Mouse (Mus musculus) olfactory bulb, adult 2 months (tissue): ENCODE data around the gene Slc12a8. TPM values are rescaled to one million over a fixed set of nuclear protein-coding genes. Genes with fewer than 3 reads are reported as not detected.

Experiments used
- H3K27ac ChIP-seq: fragments of 200-500 bp; 2 replicates; pipeline ENCODE4 v1.5.1; 2012; ENCODE audit warnings: low read depth, low read length; ENCODE audit not compliant: insufficient read depth
- H3K4me1 ChIP-seq: fragments of 200-500 bp; 2 replicates; pipeline ENCODE4 v1.6.1; 2012; ENCODE audit warnings: low read length; ENCODE audit not compliant: control insufficient read depth, insufficient read depth
- H3K4me3 ChIP-seq: fragments of 200-500 bp; 2 replicates; pipeline ENCODE4 v1.5.1; 2012; ENCODE audit warnings: mild to moderate bottlenecking, low read depth, low read length, moderate library complexity; ENCODE audit not compliant: insufficient read depth
- CTCF ChIP-seq: fragments of 200-500 bp; IDR thresholded peaks from 2 replicates; pipeline ENCODE4 v1.5.1; 2012; ENCODE audit warnings: low read depth, mild to moderate bottlenecking, low read length, moderate library complexity; ENCODE audit not compliant: insufficient read depth
- POLR2A ChIP-seq: fragments of 200-500 bp; IDR thresholded peaks from 2 replicates; pipeline ENCODE4 v1.6.1; 2012; ENCODE audit warnings: mild to moderate bottlenecking, low read depth, low read length, moderate library complexity; ENCODE audit not compliant: insufficient read depth
- WGBS: fragments of 180-500 bp; shearing (Covaris S2); methylation state at CpG from one replicate; pipeline ENCODE4 v1.1.7; 2018; 5-methylcytosine and 5-hydroxymethylcytosine counted together
- polyA plus RNA-seq: library from polyadenylated mRNA; stranded (reverse); fragments of >200 nt; gene quantifications from 2 replicates; pipeline ENCODE4 v1.2.4, GENCODE M21; 2012; ENCODE audit warnings: low replicate concordance; ENCODE audit not compliant: missing spikeins, insufficient read depth, insufficient read length

Slc12a8 gene
- polyA plus RNA-seq, 1 experiment = not detected

GRCm38 (mm10) chr16:33585083-33585460, 67.9 kb downstream of the Slc12a8 start:
- no peak overlapping the region for H3K4me3 ChIP-seq
- H3K27ac ChIP-seq = no peak overlapping the region
- TF ChIP-seq CTCF = no peak
- no peak for TF ChIP-seq POLR2A
- WGBS = 44% methylated on average over 4 of the region's 4 CpGs
- H3K4me1 ChIP-seq = peaks cover 23% of the 10 kb centered on the region

- H3K4me1 ChIP-seq = peaks cover 23% of the 10 kb centered on the region
- no peak overlapping the region for H3K27ac ChIP-seq
- H3K4me3 ChIP-seq = no peak overlapping the region
- WGBS = 76% methylated on average over 16 of the region's 16 CpGs
- TF ChIP-seq POLR2A (no peak), CTCF (no peak)
These were observed 70.4 kb downstream of the Slc12a8 start for GRCm38 (mm10) chr16:33587283-33588127.

GRCm38 (mm10) chr16:33588845-33589244, 71.7 kb downstream of the Slc12a8 start:
- H3K4me3 ChIP-seq = no peak overlapping the region
- 97% methylated on average over 2 of the region's 2 CpGs for WGBS
- H3K27ac ChIP-seq = no peak overlapping the region
- TF ChIP-seq CTCF (no peak), POLR2A (no peak)
- peaks cover 21% of the 10 kb centered on the region for H3K4me1 ChIP-seq

GRCm38 (mm10) chr16:33590438-33590837, 73.3 kb downstream of the Slc12a8 start:
- WGBS = 94% methylated on average over 3 of the region's 3 CpGs
- H3K4me1 ChIP-seq = peaks cover 11% of the 10 kb centered on the region
- H3K27ac ChIP-seq = no peak overlapping the region
- TF ChIP-seq POLR2A (no peak), CTCF (no peak)
- no peak overlapping the region for H3K4me3 ChIP-seq

GRCm38 (mm10) chr16:33591390-33592067, 74.4 kb downstream of the Slc12a8 start:
- 85% methylated on average over 10 of the region's 10 CpGs for WGBS
- peaks cover 11% of the 10 kb centered on the region for H3K4me1 ChIP-seq
- H3K27ac ChIP-seq = no peak overlapping the region
- H3K4me3 ChIP-seq = no peak overlapping the region
- no peak for TF ChIP-seq POLR2A

GRCm38 (mm10) chr16:33592286-33592685, 75.2 kb downstream of the Slc12a8 start:
- TF ChIP-seq CTCF = no peak
- no peak for TF ChIP-seq POLR2A
- no peak overlapping the region for H3K4me3 ChIP-seq
- WGBS = 93% methylated on average over 5 of the region's 5 CpGs
- H3K27ac ChIP-seq = no peak overlapping the region
- peaks cover 8% of the 10 kb centered on the region for H3K4me1 ChIP-seq

GRCm38 (mm10) chr16:33593467-33593866, 76.3 kb downstream of the Slc12a8 start:
- Histone ChIP-seq H3K4me1 (peaks cover 8% of the 10 kb centered on the region), H3K27ac (no peak overlapping the region), H3K4me3 (no peak overlapping the region)
- WGBS = 73% methylated on average over 7 of the region's 7 CpGs
- no peak for TF ChIP-seq CTCF
- TF ChIP-seq POLR2A = no peak

GRCm38 (mm10) chr16:33594037-33594771, 77.1 kb downstream of the Slc12a8 start:
- TF ChIP-seq CTCF = no peak
- TF ChIP-seq POLR2A = no peak
- 0 out of 2 replicates have a peak overlapping the region, but pooled peaks have one; percentile 23 for H3K27ac ChIP-seq
- H3K4me1 ChIP-seq = peaks cover 8% of the 10 kb centered on the region
- H3K4me3 ChIP-seq = no peak overlapping the region
- 49% methylated on average over 7 of the region's 7 CpGs for WGBS
